Mouse (Mus musculus): ENCODE results near the gene 1700086D15Rik. TPM values are rescaled to one million over a fixed set of nuclear protein-coding genes. Genes with fewer than 3 reads are reported as not detected.

Gene 1700086D15Rik
- polyA plus RNA-seq, 2 experiments: not detected

DNA sequence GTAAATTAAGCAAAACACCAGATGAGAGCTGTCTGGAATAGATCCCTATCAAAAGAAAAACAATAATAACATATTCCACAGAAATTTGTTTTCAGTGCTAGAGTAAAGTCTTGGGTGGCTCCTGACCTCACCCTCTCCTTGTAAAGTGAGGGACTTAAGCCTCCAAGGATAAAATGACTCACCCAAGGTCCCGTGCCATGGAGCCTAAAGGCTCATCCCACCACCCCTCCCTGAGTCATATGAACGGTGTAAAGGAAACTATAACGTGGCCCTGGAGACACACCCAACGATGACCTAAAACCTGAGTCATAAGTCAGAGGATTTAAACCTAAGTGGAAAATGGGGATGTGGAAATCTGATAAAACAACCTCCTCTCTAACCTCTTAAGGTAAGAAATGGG is 31.0 kb downstream of the 1700086D15Rik start:
- no peaks in the 10 kb centered on the region for H3K9me3 ChIP-seq (ENCODE audit: control insufficient read depth, low read length)
- H3K4me3 ChIP-seq (ENCODE audit: insufficient read depth in 1 of 2, low read depth in 2 of 2, low read length in 2 of 2): no peak overlapping the region
- no peaks in the 10 kb centered on the region; the same call in 1 of the 2 replicates for H3K27me3 ChIP-seq (ENCODE audit: control insufficient read depth, insufficient read depth, low read length)
- TF ChIP-seq EP300 (IDR thresholded peaks at IDR 0.05; ENCODE audit: low read depth) (no peak), CTCF (IDR thresholded peaks at IDR 0.05; ENCODE audit: low read depth) (no peak)
- DNase-seq (ENCODE audit: low read depth in 3 of 3, low spot score in 3 of 3) (no peak), ATAC-seq (ENCODE audit: insufficient read depth) (no peak)
- H3K4me2 ChIP-seq (ENCODE audit: low read depth): no peak overlapping the region
- H3K27ac ChIP-seq: no peak overlapping the region
- no peaks in the 10 kb centered on the region for H3K36me3 ChIP-seq (replicated peaks; ENCODE audit: control insufficient read depth, insufficient read depth, low read depth)
- 56% methylated on average over 4 of the region's 4 CpGs for WGBS (ENCODE audit: insufficient replicate concordance)
- no peak overlapping the region for H3K9ac ChIP-seq (replicated peaks)
- no peaks in the 10 kb centered on the region for H3K4me1 ChIP-seq (replicated peaks; ENCODE audit: control insufficient read depth in 2 of 2, insufficient read depth in 2 of 2, low read length in 1 of 2)

DNA sequence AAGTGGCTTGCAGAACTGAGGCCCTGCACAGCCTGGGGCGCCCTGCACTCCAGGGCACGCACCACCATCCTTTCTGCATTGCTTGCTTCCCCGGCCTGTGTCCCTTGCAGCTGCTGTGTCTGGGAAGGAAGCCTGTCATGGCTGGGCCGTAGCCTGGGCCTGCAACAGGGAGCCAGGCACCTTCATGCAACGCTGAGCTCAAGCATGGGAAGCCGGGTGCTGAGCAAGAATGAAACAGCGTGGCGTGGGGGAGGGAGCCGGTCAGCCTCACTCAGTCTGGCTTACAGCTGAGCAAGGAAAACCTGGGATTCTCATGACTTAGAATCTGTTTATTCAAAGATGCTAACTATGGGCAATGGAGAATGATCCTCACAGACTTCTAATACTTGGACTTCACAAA is 33.1 kb downstream of the 1700086D15Rik start:
- TF ChIP-seq CTCF (IDR thresholded peaks at IDR 0.05; ENCODE audit: low read depth) (no peak), EP300 (IDR thresholded peaks at IDR 0.05; ENCODE audit: low read depth) (no peak)
- H3K9me3 ChIP-seq (ENCODE audit: control insufficient read depth, low read length): no peaks in the 10 kb centered on the region
- ATAC-seq (ENCODE audit: insufficient read depth) (no peak), DNase-seq (ENCODE audit: low read depth in 3 of 3, low spot score in 3 of 3) (no peak)
- H3K27ac ChIP-seq: no peak overlapping the region
- H3K4me1 ChIP-seq (replicated peaks; ENCODE audit: control insufficient read depth in 2 of 2, insufficient read depth in 2 of 2, low read length in 1 of 2): no peaks in the 10 kb centered on the region
- no peak overlapping the region for H3K4me3 ChIP-seq (ENCODE audit: insufficient read depth in 1 of 2, low read depth in 2 of 2, low read length in 2 of 2)
- no peak overlapping the region for H3K4me2 ChIP-seq (ENCODE audit: low read depth)
- H3K9ac ChIP-seq (replicated peaks): no peak overlapping the region
- WGBS (ENCODE audit: insufficient replicate concordance): 60% methylated on average over 9 of the region's 9 CpGs
- H3K27me3 ChIP-seq (ENCODE audit: control insufficient read depth, insufficient read depth, low read length): no peaks in the 10 kb centered on the region; the same call in 1 of the 2 replicates
- no peaks in the 10 kb centered on the region for H3K36me3 ChIP-seq (replicated peaks; ENCODE audit: control insufficient read depth, insufficient read depth, low read depth)

DNA sequence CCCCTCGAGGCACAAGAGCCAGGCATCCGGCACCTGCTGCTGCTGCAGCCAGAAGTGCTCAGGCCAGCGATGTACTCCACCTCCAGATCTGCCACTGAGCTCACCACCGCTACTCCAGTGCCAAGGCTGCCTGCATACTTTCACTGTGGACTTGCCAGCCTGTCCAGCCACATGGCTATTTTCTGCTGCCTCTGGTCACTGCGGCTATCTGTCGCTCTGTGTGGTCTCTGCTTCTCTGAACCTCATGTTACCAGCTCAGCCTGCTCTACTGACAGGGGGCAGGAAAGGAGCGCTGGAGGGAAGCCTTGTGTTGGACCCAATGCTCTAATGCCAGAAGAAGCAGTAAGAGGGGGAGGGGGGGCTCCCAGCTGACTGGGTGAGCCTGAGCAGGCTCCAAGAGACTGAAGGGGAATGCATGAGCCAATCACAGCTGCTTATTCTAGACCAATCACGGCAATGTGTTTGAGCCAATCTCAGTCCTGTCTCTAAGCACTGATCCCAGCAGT is 34.7 kb downstream of the 1700086D15Rik start:
- H3K4me1 ChIP-seq (replicated peaks; ENCODE audit: control insufficient read depth in 2 of 2, insufficient read depth in 2 of 2, low read length in 1 of 2): no peaks in the 10 kb centered on the region
- no peak overlapping the region for H3K9ac ChIP-seq (replicated peaks)
- no peak overlapping the region for H3K4me3 ChIP-seq (ENCODE audit: insufficient read depth in 1 of 2, low read depth in 2 of 2, low read length in 2 of 2)
- ATAC-seq (ENCODE audit: insufficient read depth) (no peak), DNase-seq (ENCODE audit: low read depth in 3 of 3, low spot score in 3 of 3) (no peak)
- no peaks in the 10 kb centered on the region for H3K9me3 ChIP-seq (ENCODE audit: control insufficient read depth, low read length)
- TF ChIP-seq CTCF (IDR thresholded peaks at IDR 0.05; ENCODE audit: low read depth): no peak
- no peak for TF ChIP-seq EP300 (IDR thresholded peaks at IDR 0.05; ENCODE audit: low read depth)
- no peak overlapping the region for H3K4me2 ChIP-seq (ENCODE audit: low read depth)
- 58% methylated on average over 8 of the region's 8 CpGs for WGBS (ENCODE audit: insufficient replicate concordance)
- H3K27ac ChIP-seq: no peak overlapping the region
- no peaks in the 10 kb centered on the region for H3K36me3 ChIP-seq (replicated peaks; ENCODE audit: control insufficient read depth, insufficient read depth, low read depth)
- H3K27me3 ChIP-seq (ENCODE audit: control insufficient read depth, insufficient read depth, low read length): no peaks in the 10 kb centered on the region

DNA sequence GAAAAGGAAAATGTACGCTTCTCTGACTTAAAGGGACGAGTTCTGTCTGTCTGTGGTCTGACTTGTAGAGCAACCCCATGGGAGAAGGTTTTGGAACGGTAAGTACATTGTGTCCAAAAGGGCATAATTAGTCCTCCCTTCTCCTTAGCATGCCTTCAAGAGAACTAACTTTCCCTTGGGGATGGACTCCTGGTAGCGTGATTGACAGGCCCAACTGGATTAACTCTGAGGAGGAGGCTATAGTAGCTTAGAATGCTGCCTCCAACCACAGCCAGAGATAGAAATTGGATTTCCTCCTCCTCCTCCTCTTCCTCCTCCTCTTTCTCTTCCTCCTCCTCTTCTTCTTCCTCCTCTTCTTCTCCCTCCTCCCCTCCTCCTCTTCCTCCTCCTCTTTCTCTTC is 39.4 kb downstream of the 1700086D15Rik start:
- Histone ChIP-seq H3K4me1 (replicated peaks; ENCODE audit: control insufficient read depth in 2 of 2, insufficient read depth in 2 of 2, low read length in 1 of 2) (no peaks in the 10 kb centered on the region), H3K9ac (replicated peaks) (no peak overlapping the region), H3K36me3 (replicated peaks; ENCODE audit: control insufficient read depth, insufficient read depth, low read depth) (no peaks in the 10 kb centered on the region), H3K4me2 (ENCODE audit: low read depth) (no peak overlapping the region), H3K4me3 (ENCODE audit: insufficient read depth in 1 of 2, low read depth in 2 of 2, low read length in 2 of 2) (no peak overlapping the region), H3K27ac (no peak overlapping the region), H3K9me3 (ENCODE audit: control insufficient read depth, low read length) (no peaks in the 10 kb centered on the region), H3K27me3 (ENCODE audit: control insufficient read depth, insufficient read depth, low read length) (no peaks in the 10 kb centered on the region)
- ATAC-seq (ENCODE audit: insufficient read depth) (no peak), DNase-seq (ENCODE audit: low read depth in 3 of 3, low spot score in 3 of 3) (no peak)
- 54% methylated on average over 4 of the region's 4 CpGs for WGBS (ENCODE audit: insufficient replicate concordance)
- TF ChIP-seq CTCF (IDR thresholded peaks at IDR 0.05; ENCODE audit: low read depth) (no peak), EP300 (IDR thresholded peaks at IDR 0.05; ENCODE audit: low read depth) (no peak)

DNA sequence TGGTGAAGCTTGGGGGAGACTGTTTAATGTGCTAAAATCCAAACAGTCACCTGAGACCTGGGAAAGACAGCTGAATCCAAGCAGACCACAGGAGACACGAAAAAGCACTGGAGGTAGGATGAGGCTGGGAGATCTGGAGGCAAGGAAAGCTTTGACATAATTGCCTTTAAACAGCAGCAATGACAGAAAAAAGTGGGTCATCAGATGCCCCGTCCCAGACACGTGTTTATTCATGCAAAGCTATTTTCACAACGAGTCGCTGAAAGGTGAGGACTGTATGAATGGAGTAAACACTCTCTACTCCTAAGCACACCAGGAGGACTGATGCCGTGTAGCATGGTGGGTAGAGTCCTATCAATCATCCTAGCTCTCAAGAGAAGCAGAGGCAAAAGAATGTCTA is 43.9 kb downstream of the 1700086D15Rik start:
- TF ChIP-seq CTCF (IDR thresholded peaks at IDR 0.05; ENCODE audit: low read depth): no peak
- no peak for TF ChIP-seq EP300 (IDR thresholded peaks at IDR 0.05; ENCODE audit: low read depth)
- Histone ChIP-seq H3K9ac (replicated peaks) (no peak overlapping the region), H3K4me1 (replicated peaks; ENCODE audit: control insufficient read depth in 2 of 2, insufficient read depth in 2 of 2, low read length in 1 of 2) (no peaks in the 10 kb centered on the region), H3K27ac (no peak overlapping the region), H3K4me3 (ENCODE audit: insufficient read depth in 1 of 2, low read depth in 2 of 2, low read length in 2 of 2) (no peak overlapping the region), H3K9me3 (ENCODE audit: control insufficient read depth, low read length) (no peaks in the 10 kb centered on the region), H3K27me3 (ENCODE audit: control insufficient read depth, insufficient read depth, low read length) (no peaks in the 10 kb centered on the region), H3K36me3 (replicated peaks; ENCODE audit: control insufficient read depth, insufficient read depth, low read depth) (no peaks in the 10 kb centered on the region), H3K4me2 (ENCODE audit: low read depth) (no peak overlapping the region)
- no peak for ATAC-seq (ENCODE audit: insufficient read depth)
- DNase-seq (ENCODE audit: low read depth in 3 of 3, low spot score in 3 of 3): no peak
- WGBS (ENCODE audit: insufficient replicate concordance): 66% methylated on average over 6 of the region's 6 CpGs

All from liver, embryonic 14.5 days (tissue).